Mouse (Mus musculus) granulocyte monocyte progenitor cell, adult 5-6 weeks (primary cell): ENCODE results near the gene Krtap27-1. TPM values are rescaled to one million over a fixed set of nuclear protein-coding genes. Genes with fewer than 3 reads are reported as not detected.

Experiments used
- ATAC-seq: replicated peaks from 2 replicates; pipeline ENCODE4 v1.8.0; 2016; ENCODE audit warnings: mild to moderate bottlenecking, moderate TSS enrichment, inconsistent platforms; ENCODE audit not compliant: poor library complexity, severe bottlenecking
- total RNA-seq, 2 experiments: library from RNA; stranded (forward) in 1 of 2; stranded (reverse) in 1 of 2; fragments of 200-712, 200-1000 nt in 1 of 2; fragments of >200 nt in 1 of 2; fragmentation: Nextera tagmentation in 1 of 2; gene quantifications; 2 replicates each; pipeline ENCODE4 v1.2.3; 2014 to 2017

Gene Krtap27-1
- total RNA-seq (2014; fragmentation: Nextera tagmentation) (not detected in 2 replicates), total RNA-seq (2017) (not detected in 2 replicates)

- no peak for ATAC-seq
These were observed at the start of gene Krtap27-1 for GRCm38 (mm10) chr16:88671571-88671970. Krtap27-1 (minus strand) TSS chr16:88671671.

GRCm38 (mm10) chr16:88720031-88720430 is 48.6 kb upstream of the Krtap27-1 start:
- ATAC-seq, result no peak

GRCm38 (mm10) chr16:88716549-88716948 is 45.1 kb upstream of the Krtap27-1 start:
- ATAC-seq, result no peak

- ATAC-seq, result no peak
These were observed 39.8 kb upstream of the Krtap27-1 start for GRCm38 (mm10) chr16:88711245-88711644.

- ATAC-seq, result peak; percentile 55
These were observed 39.3 kb upstream of the Krtap27-1 start for GRCm38 (mm10) chr16:88710757-88711156.

GRCm38 (mm10) chr16:88707496-88708012 is 36.1 kb upstream of the Krtap27-1 start, which contains the start of gene 2310061N02Rik:
2310061N02Rik (minus strand) TSS chr16:88707962.
- peak; percentile 42 for ATAC-seq

- ATAC-seq, result peak; percentile 71
These were observed 29.8 kb upstream of the Krtap27-1 start for GRCm38 (mm10) chr16:88701072-88701864.

- no peak for ATAC-seq
These were observed 24.8 kb upstream of the Krtap27-1 start for GRCm38 (mm10) chr16:88696256-88696655.

GRCm38 (mm10) chr16:88681282-88681681 is 9.8 kb upstream of the Krtap27-1 start:
- no peak for ATAC-seq

- ATAC-seq, result no peak
These were observed 7.6 kb upstream of the Krtap27-1 start for GRCm38 (mm10) chr16:88679099-88679498.

- no peak for ATAC-seq
These were observed 14.0 kb downstream of the Krtap27-1 start for GRCm38 (mm10) chr16:88657426-88657825.

- ATAC-seq, result no peak
These were observed 19.5 kb downstream of the Krtap27-1 start for GRCm38 (mm10) chr16:88651952-88652351.

- ATAC-seq, result no peak
These were observed 20.4 kb downstream of the Krtap27-1 start for GRCm38 (mm10) chr16:88651082-88651481.

GRCm38 (mm10) chr16:88647358-88647846 is 24.1 kb downstream of the Krtap27-1 start, which contains the start of gene Krtap26-1:
Krtap26-1 (minus strand) TSS chr16:88647796.
- no peak for ATAC-seq

GRCm38 (mm10) chr16:88646366-88647111 is 24.9 kb downstream of the Krtap27-1 start:
- no peak for ATAC-seq

- no peak for ATAC-seq
These were observed 31.4 kb downstream of the Krtap27-1 start for GRCm38 (mm10) chr16:88640053-88640452.

- no peak for ATAC-seq
These were observed 36.3 kb downstream of the Krtap27-1 start for GRCm38 (mm10) chr16:88635142-88635541.

- ATAC-seq, result no peak
These were observed 40.0 kb downstream of the Krtap27-1 start for GRCm38 (mm10) chr16:88631474-88631873.

- no peak for ATAC-seq
These were observed 43.9 kb downstream of the Krtap27-1 start, which contains the start of gene 2310079G19Rik for GRCm38 (mm10) chr16:88627566-88627965. 2310079G19Rik (minus strand) TSS chr16:88627666.
